Mouse (Mus musculus) R1 (cell line): ENCODE results near the gene Adcy5.

Experiments used
- DNase-seq: peaks from one replicate; pipeline ENCODE4 v3.0.0-alpha.2; 2018; ENCODE audit warnings: low read depth, low spot score

The Adcy5 gene

DNA sequence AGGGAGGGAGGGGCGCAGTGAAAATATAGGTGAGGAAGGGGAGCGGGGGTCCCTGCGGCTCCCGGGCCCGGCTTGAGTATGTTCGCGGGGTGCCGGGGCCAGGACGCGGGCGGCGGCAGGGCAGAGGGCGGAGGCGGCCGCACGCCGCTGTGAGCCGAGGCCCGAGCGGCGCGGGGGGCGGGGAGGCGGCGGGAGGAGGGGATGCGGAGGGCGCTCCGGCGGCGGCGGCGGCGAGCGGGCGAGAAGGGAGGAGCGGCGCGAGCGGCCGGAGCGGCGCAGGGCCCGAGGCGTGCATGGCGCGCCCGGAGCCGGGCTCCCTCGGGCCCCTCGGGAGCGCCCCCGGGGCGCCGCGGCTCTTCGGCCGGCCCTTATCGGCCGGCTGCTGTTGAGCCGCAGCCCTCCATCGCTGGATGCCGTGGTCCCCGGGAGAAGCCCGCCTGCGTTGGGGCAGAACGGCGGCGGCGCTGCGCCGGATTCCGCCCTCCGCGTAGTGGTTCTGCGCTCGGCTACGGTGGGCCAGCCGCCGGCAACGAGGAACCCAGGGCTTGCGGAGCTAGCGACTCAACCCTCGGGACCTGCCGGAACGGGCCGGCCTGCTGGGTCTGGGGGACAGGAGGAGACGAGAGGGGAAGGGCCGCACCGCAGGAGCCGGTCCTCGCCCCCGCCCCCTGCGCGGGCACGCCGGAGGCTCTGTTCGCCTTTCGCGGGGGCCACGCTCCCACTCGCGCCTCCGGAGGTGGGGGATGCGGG is at the start of gene Adcy5:
TSS of gene Adcy5 (plus strand) at position 237 of the 750 bp plus-strand sequence.
- peak; percentile 60 for DNase-seq

DNA sequence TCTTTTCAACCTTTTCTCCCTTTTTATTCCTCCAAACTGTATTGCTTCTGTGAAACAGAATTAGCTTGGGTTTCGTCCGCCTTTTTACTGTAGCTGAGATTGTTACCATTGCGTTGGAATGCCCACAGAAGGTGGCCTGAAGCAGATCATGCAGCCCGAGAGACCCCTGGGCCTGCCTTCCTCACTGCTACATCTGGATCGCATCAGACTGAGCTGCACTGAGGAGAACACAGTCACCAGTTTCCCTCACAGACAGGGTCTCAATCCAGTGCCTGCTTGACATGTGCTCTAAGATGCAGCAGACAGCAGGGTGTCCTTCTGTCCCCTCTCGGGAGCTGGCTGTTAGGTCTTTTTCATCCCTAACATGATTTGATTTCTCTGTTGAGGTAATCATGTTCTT is 46.7 kb upstream of the Adcy5 start:
- no peak for DNase-seq

DNA sequence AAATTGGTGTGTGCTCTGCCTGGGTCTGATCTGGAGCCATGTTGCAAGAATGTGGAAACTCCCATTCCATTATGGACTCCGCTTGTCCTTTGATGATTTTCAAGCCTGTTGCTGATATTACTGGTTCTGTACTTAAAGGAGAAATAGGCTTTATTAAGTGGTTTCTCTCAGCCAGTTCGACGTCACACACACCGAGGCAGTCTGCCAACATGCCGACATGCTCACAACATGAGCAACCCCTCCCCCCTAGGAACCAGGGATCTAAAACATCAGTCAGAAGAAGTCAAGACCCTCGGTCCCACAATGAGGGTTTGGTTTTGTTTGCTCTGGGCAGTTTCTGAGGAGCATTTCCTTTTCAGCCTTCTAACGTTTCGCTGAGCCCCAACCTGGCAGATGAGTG is 45.5 kb upstream of the Adcy5 start:
- DNase-seq, result no peak

DNA sequence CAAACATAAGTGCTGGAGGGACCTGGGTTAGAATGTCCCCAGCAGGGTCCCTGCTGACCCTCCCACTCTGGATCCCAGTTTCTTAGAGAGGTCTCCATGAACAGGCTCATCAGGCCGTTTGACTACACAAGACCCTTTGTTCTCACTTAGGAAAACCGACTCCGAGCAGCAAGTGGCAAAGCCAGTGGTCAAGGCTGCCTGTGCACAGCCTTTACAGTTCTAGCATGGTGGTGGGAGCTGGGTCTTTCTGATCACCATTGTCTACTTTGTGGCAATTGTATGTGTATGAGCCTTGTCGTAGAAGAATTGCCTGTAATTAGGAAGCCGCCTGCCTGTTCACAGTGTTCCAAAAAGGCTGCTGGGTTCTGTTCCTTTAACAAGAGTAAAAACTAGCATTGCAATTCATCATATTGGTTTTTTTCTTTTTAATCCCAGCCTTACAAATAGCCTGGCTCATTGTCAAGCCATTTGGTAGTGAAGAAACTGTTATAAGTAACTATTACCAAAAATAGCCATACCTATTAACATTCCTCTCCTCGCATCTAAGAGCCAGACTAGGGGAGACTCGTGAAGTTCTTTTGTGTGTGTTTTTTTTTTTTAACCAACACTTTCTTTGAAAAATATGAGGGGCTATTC is 44.9 kb upstream of the Adcy5 start:
- no peak for DNase-seq

DNA sequence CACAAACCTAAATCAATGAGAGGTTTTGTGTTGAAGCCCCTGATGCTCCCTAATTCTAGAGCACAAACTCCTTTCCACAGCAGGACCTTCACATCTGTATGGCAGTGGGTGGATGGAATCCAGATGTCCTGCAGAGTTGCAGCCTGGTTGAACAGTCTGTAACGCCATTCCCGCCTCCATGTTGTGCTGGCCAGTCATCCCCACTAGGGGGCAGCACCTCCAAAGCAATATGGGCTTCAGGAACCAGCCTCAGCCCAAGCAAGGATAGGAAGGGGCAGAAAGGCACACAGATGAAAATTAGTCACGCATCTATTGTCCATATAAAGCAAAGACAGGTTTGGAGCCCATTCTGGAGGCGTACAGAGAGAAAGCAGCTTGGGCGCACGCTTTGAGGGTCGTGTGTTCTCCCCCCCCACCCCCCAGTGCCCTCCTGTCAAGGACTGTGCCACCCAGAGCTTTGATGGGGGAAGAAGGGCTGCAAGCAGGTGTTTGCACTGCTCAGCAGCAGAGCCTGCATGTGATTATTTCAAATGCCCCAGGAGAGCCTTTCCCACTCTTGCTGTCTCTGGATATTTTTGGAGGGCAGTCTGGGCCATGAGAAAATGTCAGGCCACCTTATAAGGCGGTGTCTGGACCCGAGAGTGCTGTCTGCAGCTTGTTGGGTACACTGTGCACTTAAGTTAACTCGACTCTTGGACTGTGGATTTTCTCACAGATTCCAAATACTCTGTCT is 44.1 kb upstream of the Adcy5 start:
- DNase-seq, result peak; percentile 84

DNA sequence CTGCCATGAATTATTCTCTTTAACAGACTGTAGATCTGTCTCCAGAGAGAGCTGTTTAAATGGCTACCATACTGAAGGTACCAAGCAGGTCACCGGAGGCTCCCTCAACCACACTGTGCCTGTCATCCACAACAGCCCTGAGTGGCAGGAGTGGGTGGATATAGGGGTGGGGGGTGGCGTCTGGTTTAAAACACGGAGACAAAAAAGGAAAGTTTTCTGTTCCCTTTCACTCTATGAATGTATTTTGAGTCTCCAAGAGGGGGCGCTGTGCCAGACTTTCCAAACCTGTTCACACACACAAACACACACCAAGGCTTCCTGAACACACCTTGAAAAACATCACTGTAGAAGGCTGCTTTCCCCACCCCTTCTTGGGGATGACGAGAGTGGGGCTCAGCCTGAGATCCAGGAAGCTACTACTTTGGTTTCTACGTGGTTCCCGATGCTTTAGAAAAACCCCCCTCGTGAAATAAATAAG is 43.5 kb upstream of the Adcy5 start:
- peak; percentile 69 for DNase-seq

DNA sequence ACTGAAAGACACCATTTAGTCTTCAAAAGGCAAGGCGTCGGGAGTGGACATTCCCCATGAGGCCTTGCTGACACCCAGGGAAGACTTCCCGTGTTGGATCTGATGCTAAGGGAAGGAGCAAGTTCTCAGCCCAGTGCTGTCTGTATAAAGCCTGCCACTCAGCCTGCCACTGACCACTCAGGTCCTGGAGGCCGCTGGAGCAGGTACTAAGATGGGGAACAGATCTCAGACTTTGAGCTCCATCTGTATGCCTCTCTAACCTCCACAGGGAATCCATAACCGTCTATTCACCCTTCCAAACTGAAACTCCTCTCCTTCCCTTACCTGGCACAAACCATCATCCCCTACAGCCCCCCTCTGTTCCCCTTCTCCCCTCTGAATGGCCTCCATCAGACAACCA is 41.2 kb upstream of the Adcy5 start:
- no peak for DNase-seq

DNA sequence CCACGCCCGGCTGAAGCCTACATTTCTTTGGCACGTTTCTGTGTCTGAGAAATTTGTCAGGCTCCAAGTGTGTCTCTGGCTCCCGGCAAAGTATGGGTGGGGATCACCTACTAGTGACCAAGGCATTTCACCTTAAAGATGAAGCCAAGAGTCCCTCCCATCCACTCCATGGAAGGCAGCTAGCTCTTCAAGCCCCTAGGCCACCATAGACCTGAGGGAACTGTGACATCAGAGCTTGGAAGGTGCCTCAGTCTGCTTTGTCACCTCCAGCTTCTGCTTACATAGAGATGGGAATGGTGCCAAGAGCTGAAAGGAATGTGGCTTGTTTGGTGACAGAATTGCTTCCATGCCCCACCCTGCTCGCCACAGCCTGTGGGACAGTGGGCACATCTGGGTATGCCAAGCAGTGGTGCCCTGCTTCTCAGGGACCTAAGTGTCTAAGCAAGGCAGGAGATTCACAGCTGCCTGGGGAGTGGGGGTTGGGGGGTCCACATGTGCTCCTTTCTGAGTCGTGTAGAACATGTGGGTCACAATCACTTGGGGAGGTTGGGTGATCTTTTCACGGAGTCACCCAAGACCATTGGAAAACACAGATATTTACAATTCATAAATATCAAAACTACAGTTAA is 38.2 kb upstream of the Adcy5 start:
- no peak for DNase-seq

DNA sequence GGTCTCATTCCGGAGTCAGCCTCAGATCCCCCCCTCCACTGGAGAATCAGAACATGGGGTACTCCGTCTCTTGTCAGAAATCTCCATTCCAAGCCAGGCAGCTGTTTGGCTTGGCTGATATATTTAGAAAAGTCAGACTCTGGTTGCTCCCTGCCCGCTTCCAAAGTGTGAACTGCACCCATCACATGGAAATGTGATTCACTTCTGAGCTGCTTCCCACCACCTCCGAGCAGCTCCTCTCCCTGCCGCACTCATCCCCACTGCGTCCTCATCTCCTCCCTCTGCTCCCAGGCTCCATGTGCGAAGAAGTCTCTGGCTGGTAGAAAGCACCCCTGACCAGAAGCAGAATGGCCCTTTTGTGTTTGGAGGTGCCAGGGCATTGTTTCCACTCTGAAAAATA is 37.2 kb upstream of the Adcy5 start:
- DNase-seq, result no peak

DNA sequence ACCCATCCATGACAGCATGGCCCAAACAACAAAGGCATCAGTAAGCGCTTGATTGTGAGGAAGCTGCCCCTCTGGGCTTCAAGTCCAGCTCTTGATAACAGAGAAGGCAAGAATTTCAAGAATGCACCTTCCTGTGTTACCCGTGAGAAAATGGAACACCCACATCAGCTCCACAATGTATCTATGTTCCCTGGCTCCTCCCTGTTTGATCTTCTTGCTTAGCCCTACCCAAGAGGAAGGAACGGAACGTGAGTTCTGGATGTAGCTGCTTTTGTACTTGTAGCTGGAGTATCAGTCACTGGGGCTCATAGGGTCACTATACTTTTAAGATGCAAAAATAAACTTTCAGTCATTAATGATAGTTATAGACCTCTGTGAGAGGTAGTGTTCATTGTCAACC is 34.1 kb upstream of the Adcy5 start:
- peak; percentile 50 for DNase-seq

DNA sequence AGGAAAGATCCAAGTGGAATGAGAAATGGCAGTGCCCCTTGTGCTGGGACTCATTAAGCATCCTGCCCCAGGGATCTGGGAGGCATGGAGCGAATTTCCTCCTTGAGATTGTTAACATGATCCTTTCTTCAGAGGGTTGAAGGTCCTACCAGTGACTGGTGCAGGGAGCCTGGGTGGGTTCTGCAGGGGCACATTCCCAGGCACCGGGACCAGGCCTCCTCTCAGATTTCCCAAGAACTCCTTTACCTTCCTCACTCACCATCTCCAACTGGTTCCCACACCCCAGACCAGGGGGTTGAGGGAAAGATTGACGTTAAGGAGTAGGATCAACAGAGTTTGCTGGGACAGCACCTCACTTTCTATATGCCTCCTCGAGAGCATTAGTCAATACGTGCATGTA is 27.4 kb upstream of the Adcy5 start:
- DNase-seq, result no peak

DNA sequence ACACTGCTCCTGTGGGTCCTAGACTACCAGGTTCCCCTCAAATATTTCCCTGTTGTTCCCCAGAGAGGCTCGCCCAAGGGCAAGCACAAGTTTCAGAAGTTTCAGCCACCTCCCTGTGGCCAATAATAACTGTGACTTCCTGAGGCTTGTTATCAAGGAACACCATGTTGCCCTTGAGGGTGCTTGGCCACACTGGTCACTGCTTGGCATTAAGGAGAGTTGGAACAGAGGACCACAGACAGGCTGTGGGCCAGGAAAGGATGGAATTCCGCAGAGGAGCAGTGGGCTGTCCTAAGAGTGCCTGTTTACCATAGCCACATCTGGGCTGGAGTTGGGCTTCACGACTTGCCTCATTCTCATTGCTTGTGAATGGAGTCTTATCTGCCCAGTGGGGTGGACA is 24.5 kb upstream of the Adcy5 start:
- DNase-seq, result no peak

DNA sequence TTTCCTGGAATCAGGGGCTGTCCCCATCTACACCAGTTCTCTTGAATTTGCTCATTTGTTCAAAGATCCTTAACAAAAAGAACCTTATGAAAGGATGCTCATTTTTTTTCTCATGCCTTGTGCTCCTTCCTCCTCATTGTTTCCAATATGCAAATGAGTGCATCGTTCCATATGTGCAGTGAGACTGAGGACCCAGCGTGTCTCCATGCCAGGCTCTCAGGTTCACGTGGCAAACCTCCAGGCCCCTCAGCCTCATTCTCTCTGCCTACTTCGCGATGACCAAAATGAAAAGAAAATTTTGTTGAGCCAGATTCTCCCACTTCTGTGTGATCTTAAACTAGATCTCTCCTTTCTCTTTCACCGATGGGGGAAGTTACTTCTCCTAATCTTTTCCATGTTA is 15.3 kb upstream of the Adcy5 start:
- DNase-seq, result no peak

DNA sequence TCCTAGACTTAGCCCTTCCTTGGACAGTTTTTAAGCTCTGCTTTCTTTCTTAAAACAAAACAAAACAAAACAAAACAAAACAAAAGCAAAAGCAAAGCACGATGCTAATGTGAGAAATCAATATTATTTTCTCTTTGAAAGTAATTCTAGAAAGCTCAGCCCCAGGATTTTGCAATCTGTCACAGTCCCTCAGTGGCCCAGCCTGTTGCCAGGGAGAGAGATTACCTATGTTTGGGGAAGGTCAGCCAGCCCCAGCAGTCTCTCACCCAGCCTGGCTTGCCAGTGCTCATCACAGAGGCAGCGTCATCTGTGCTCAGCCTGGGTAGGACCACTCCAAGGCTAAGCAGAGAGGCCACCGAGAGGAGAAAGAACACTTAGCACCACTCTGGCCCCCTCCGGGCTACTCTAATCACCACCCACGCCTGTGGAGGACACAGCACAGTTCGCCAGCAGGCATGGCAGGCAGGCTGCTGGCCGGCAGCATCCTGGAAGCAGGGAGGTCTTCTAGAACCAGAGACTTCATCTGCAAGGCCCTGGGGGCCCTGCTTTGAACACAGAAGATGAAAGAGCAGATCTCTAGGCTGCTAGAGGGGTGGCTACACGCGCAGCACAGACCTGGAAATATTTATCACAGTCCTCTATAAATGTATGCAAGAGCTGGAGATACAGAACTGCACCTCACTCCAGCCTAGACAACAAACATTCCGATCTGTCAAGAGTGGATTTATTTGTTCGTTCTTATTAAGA is 14.6 kb upstream of the Adcy5 start:
- DNase-seq, result no peak

DNA sequence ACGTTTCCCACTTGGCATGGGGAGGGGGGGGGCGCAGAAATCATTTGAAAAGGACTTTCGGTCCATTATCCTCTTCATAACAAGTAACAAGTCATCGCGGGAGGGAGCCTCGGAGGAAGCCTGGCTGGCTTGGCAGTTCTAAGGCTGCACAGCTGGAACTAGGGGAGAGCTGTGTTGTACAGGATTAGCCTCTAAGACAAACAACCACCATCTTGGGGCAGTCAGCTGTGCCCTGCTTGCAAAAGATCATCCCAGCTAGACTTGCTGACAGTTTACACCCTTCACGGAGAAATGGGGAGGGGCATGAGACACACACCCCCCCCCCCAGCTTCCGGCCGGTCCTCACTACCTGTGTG is 14.1 kb upstream of the Adcy5 start:
- no peak for DNase-seq

DNA sequence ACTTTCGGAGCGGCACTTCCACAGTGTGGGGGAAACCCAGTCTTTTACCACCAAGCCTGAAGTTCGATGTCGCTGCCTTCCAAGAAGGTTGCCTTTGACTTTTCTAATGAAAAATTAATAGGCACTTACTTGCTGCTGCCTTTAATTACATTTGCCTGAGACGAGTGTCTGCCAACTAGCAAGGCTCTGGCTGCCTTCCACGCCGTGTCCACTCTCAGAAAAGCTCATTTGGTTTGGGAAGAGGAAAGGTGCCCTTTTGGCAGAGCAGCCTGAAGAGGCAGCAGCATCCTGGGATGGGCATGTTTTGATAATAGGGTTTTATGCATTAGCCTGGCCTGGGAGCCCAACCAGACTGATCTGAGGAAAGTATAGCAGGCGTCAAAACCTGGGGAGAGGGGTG is 12.8 kb upstream of the Adcy5 start:
- no peak for DNase-seq

DNA sequence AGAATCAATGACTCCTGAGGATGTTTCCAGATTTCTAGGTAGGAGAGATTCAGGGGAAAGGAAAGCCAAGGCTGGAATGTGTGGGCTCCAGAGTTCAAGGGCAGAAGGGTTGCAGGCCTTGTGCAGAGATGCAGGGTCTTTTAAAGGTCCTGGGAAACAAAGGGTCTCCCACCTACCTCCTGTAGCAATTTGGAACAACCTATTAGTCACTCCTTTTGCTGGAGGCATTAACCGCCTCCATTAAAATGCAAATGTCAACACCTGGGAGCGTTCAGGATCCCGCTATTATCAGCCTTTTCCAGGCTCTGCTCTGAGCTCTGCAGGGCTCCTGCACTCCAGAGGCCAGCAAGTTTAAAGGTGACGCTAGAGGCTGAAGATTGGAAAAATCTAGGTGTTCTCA is 8.5 kb upstream of the Adcy5 start:
- DNase-seq, result peak; percentile 96

DNA sequence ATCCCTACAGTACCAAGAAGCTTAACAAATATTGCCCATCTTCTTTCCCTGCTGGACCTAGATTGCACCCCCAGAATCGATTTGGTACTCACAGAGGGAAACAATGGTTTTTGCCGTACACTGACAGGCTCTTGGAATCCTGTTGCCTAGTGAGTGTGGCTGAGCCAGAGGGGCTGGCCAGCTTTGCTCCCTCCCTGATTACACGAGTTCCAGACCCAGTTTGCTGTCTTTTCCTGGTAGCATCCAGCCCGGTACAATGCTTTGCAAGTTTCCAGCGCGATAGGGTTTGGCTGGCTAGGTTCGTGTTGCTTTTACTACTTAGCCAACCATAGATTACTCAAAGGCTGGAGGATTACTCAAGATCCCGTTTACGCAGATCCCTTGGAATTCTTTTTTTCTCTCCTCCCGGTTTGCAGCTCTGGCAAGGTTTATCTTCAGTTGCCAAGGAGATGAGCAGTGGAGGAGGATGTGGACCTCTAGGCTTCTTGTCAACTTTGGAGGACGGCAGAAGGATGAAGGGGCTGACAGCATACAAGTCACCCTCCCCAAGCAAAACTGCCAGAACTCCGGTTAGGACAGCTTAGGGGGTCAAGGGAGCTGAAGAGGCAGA is 1.4 kb upstream of the Adcy5 start:
- no peak for DNase-seq

DNA sequence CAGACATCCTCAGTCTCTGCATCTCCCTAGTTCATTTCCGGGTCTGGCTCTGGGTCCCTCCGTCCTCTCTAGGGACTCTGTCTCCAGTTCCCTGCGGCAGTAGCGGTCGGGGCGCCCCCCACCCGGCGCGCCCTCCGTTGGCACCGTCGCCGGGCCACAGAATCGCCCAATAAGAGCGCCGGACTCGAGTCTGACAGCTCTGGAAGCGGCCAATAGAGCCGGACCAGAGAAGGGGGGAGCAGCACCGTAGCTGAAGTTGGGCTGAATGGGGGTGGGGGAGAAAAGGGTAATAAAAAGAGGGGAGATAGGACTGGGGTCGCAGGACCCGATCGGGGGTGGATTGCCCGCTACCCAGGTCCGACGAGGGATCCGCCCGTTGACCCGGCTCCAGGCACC is 434 bp upstream of the Adcy5 start:
- peak; percentile 37 for DNase-seq

DNA sequence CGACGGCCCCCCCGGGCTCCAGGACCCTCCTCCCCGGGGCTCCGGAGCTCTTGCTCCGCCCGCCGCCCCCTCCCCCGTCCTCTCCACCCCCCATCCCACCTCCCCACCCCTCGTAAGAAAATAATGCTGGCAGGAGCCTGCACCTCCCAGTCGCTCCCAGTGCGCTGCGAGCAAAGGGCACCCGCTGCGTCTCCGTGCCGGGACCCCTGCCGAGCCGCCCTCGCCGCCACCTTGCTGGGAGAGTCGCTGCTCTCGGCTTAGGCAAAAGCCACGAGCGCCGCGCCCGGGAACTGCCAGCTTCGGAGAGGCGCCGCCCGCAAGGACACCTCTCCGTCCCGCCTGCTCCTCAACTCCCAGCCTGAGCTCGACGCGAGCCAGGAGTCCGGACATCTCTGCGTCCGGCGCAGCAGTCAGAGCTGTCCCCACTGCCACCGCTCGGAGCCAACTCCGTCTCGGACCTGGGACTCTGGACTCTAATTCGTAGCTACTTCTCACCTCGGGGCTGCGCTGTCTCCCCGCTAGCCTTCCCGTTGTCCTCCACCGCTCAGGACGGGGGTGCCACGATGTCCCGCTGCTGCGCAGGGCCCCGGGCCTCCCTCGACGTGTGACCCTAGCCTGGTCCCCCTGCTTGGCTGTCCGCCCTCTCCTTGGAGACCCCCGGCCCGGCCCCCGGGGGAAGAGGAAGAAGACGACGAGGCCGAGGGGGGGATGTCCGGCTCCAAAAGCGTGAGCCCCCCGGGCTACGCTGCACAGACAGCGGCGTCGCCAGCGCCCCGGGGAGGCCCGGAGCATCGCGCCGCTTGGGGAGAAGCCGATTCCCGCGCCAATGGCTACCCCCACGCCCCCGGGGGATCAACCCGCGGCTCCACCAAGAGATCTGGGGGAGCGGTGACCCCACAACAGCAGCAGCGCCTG is 971 bp downstream of the Adcy5 start:
- peak; percentile 56 for DNase-seq
